ENCODE assay signal across 22 mouse cellular contexts in genomic region chr12:7421826-7422540, GRCm38 (mm10).
"Had no signal": no experiment of that assay in that cellular context is flagged by ENCODE, and none has a peak within 500 bp of the region (broad histone marks: within the 10 kb centered on the region; RNA-seq: fewer than 3 reads in every experiment).

No protein-coding gene starts in this region.

- H3K27me3 ChIP-seq: kidney, embryonic 15.5 days; limb, embryonic 12.5 days; limb, embryonic 15.5 days; liver, embryonic 12.5 days; liver, embryonic 15.5 days; lung, embryonic 15.5 days; megakaryocyte, embryonic 14.5 days; stomach, embryonic 15.5 days had no signal

- H3K9ac ChIP-seq: kidney, embryonic 15.5 days; limb, embryonic 12.5 days; limb, embryonic 15.5 days; liver, embryonic 12.5 days; liver, embryonic 15.5 days; lung, embryonic 15.5 days; stomach, embryonic 15.5 days had no signal

- H3K9me3 ChIP-seq: kidney, embryonic 15.5 days; limb, embryonic 12.5 days; limb, embryonic 15.5 days; liver, embryonic 15.5 days; lung, embryonic 15.5 days; stomach, embryonic 15.5 days had no signal

- DNase-seq: kidney, adult 2 months; kidney, postnatal 10 days; kidney, postnatal 36 days; layer of hippocampus, postnatal 36 days; lung, adult 18-20 months; lung, postnatal 10 days; lung, postnatal 36 days; midbrain, embryonic 14.5 days; right cerebral cortex, postnatal 14 days; spleen, adult 18-20 months; thymus, adult 18-20 months; thymus, postnatal 36 days had no signal

- H3K4me1 ChIP-seq: kidney, embryonic 15.5 days; limb, embryonic 12.5 days; limb, embryonic 15.5 days; liver, embryonic 12.5 days; liver, embryonic 15.5 days; lung, embryonic 15.5 days; megakaryocyte, embryonic 14.5 days; stomach, embryonic 15.5 days had no signal

- H3K36me3 ChIP-seq: kidney, embryonic 15.5 days; limb, embryonic 12.5 days; limb, embryonic 15.5 days; liver, embryonic 12.5 days; liver, embryonic 15.5 days; lung, embryonic 15.5 days; stomach, embryonic 15.5 days had no signal

- H3K27ac ChIP-seq: kidney, embryonic 15.5 days; limb, embryonic 12.5 days; limb, embryonic 15.5 days; liver, embryonic 12.5 days; liver, embryonic 15.5 days; lung, embryonic 15.5 days; stomach, embryonic 15.5 days had no signal

- H3K4me2 ChIP-seq: kidney, embryonic 15.5 days; limb, embryonic 12.5 days; limb, embryonic 15.5 days; liver, embryonic 12.5 days; liver, embryonic 15.5 days; lung, embryonic 15.5 days; midbrain, embryonic 11.5 days; stomach, embryonic 15.5 days had no signal

- ATAC-seq: intestine, postnatal 0 days; liver, embryonic 12.5 days had no signal

- H3K4me3 ChIP-seq: kidney, embryonic 15.5 days; limb, embryonic 12.5 days; limb, embryonic 15.5 days; liver, embryonic 12.5 days; liver, embryonic 15.5 days; lung, embryonic 15.5 days; megakaryocyte, embryonic 14.5 days; stomach, embryonic 15.5 days had no signal
